Mouse (Mus musculus): ENCODE data around the gene Lmtk2.

The Lmtk2 gene

DNA sequence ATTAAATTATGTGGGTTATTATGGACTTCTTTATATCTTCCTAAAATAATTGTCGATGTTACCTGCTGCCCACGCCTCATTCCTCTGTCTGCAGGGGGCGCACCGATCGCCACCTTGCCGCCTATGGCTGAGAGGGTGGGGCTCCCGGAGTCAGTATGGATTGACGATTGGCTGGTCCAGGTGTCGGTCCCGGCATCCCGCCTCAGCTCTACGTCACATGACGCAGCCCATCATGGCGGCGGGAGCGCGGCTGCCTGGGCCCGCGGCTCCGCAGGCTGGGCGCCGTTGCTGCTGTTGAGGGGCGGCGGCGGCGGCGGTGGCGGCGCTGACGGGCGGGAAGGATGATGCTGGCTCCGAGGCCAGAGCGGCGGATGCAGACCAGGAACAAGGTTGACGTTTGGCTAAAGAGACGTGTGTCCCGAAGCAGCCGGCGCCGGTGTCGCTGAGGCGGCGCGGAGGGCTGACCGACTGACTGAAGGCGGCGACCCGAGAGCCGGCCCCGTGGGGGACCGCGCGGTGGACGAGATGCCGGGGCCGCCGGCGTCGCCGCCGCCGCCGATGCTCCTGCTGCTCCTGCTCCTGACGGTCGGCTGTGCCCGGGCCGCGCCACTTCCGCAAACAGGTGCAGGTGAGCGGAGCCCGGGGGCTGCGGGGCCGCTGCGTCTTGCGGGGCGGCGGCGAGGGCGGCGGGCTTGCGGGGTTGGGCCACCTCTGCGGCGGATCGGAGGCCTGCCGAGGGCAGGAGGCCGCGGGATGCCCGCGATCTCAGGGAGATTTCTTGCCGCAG lies at the start of gene Lmtk2:
TSS of gene Lmtk2 (plus strand) at position 288 of the 787 bp plus-strand sequence.
- DNase-seq (ENCODE audit: low spot score) = peak; percentile 98

DNA sequence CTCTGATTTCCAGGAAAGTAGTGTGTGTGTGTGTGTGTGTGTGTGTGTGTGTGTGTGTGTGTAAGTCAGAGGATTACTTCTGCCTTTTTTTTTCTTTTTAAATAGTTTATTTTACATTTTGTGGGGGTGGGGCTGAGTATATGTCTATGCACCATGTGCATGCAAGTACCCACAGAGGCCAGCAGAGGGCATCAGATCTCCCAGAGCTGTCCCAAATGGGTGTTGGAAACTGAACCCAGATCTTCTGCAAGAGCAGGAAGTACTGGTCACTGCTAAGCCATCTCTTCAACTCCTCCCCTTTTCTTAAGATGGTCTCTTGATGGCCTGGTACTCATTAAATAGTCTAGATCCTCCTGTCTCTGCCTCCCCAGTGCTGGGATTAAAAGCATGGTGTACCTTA lies 49.0 kb upstream of the Lmtk2 start:
- DNase-seq (ENCODE audit: low spot score) = no peak

DNA sequence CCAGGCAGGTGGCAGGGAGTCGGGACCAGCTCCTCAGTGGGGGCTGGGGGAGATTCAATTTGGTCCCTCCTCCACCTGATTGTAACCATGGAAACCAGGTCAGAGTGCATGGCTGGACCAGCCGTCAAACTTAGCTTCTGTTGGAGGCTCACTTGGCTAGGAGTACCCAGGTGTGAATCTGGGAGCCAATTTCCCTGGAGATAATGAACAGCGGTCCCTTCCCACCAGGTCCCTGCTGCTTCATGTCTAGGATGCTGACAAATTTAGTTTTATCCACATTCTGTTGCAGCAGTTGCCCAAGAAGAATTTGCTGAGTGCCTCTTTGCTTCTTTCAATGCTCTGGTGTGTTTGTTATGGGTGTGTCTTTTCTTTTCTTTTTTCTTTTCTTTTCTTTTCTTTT lies 46.8 kb upstream of the Lmtk2 start:
- no peak for DNase-seq (ENCODE audit: low spot score)

DNA sequence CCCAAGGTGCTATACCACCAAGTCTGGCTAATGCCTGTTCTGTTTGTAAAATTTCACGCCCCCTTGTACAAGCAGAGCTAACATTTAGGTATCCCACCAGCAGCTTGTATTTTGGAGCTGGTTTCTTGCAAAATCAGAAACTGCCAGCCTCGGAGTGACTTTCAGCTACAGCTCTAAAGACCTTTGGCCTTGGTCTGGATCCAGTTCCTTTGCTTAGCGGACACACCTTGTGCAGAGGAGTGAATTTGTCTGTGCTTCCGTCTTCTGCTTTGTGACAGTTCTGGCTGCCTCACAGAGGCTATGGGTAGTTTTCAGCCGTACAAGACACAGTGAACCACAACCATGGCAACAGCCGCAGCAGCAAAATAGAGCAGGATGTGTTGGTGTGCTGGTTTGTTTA lies 45.9 kb upstream of the Lmtk2 start:
- no peak for DNase-seq (ENCODE audit: low spot score)

- DNase-seq (ENCODE audit: low spot score) = no peak
These were observed 36.1 kb upstream of the Lmtk2 start for GRCm38 (mm10) chr5:144064093-144064492.

DNA sequence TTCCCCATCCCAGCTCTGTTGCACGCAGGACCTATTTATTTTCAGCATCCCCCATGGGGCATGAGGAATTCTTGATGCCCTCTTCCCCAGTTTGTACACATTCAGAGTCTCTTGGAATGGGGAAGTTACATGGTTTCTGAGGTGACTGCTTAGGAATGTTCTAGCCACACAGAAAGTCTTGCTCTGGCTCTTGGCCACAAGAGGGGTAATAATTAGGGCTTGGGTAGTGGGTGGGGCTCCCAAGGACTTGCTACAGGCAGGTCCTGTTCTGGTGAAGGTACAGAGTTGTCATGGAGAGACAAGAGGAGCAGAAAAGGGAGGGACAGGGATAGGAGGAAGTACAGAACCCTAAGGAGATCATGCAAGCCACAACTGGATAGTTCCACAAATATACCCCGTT lies 34.2 kb upstream of the Lmtk2 start:
- DNase-seq (ENCODE audit: low spot score) = no peak

- DNase-seq (ENCODE audit: low spot score) = no peak
These were observed 30.2 kb upstream of the Lmtk2 start for GRCm38 (mm10) chr5:144070064-144070463.

- no peak for DNase-seq (ENCODE audit: low spot score)
These were observed 29.0 kb upstream of the Lmtk2 start for GRCm38 (mm10) chr5:144071249-144071648.

DNA sequence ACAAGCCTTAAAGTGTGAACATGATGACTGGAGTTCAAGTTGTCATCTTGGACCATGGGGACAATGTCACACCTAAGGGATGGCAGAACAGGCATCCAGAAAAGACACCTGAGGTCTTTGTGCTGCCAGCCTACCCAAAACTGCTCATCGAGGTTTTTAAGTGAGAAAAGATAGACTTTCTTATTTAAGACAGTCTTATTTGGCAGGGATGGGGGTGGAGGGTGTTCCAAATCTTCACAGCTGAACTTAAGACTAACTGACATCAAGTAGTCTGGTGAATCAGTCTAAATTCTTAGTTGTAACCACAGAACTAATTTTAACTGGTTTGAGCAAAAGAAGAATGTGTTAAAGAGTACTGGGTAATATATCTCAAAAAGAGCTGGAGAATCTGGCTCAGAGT lies 22.7 kb upstream of the Lmtk2 start:
- DNase-seq (ENCODE audit: low spot score) = no peak

DNA sequence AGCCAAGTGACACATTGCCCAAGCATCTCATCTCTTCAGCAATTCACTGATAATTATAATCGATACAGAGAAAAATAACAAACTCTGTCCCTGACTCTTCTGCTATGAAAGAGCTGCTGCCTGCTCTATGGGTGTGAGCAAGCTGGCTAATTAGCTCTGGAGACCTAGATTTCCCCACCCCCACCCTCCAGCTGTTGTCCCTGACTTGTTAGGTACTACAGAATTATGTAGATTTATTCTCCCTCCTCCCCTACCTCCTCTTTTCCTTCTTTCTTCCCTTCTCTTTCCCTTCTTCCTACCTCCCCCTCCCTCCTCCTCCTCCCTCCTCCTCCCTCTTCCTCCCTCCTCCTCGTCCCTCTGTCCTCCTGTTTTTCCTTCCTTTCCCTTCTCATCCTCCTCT lies 19.4 kb upstream of the Lmtk2 start:
- DNase-seq (ENCODE audit: low spot score) = no peak

GRCm38 (mm10) chr5:144082006-144082405 lies 18.2 kb upstream of the Lmtk2 start:
- DNase-seq (ENCODE audit: low spot score) = no peak

DNA sequence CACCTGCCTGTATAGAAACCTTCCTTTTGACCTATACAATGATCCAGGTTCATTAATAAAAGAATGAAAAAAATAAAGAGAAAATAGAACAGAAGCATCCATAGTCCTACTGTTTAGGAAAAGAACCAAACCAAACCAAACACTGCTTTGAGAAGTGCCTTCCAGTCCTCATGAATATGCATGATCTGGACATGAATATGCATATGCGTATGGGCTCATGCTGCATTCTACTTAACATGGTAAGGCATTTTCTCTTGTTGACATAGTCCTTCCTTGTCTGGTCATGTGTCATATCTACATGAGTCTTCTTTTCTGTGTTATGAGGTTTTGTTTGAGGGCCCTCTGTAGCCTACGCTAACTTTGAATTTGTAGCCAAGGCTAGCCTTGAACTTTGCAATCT lies 16.7 kb upstream of the Lmtk2 start:
- DNase-seq (ENCODE audit: low spot score) = no peak

- no peak for DNase-seq (ENCODE audit: low spot score)
These were observed 16.0 kb upstream of the Lmtk2 start for GRCm38 (mm10) chr5:144084271-144084670.

GRCm38 (mm10) chr5:144085696-144086095 lies 14.5 kb upstream of the Lmtk2 start:
- no peak for DNase-seq (ENCODE audit: low spot score)

GRCm38 (mm10) chr5:144086494-144086893 lies 13.7 kb upstream of the Lmtk2 start:
- DNase-seq (ENCODE audit: low spot score) = no peak

DNA sequence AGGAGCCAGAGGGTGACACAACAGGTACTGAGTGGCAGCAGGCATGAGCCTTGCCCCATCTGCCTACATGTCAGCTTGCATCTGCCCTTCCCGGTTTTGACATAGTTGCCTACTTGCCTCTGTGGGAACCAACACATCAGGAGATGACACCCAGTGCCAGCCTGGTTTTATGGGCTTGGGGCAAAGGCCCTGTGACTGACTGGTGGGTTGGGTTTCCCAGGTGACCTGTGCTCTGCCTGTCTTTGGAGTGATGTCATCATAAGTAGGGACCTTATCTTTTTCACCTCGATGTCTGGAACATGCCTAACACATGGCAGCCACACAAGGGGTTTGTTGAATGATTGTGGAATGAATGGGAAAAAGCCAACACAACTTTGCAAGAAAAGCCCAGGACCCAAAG lies 11.9 kb upstream of the Lmtk2 start:
- no peak for DNase-seq (ENCODE audit: low spot score)

- DNase-seq (ENCODE audit: low spot score) = no peak
These were observed 4.7 kb upstream of the Lmtk2 start for GRCm38 (mm10) chr5:144095461-144095970.

DNA sequence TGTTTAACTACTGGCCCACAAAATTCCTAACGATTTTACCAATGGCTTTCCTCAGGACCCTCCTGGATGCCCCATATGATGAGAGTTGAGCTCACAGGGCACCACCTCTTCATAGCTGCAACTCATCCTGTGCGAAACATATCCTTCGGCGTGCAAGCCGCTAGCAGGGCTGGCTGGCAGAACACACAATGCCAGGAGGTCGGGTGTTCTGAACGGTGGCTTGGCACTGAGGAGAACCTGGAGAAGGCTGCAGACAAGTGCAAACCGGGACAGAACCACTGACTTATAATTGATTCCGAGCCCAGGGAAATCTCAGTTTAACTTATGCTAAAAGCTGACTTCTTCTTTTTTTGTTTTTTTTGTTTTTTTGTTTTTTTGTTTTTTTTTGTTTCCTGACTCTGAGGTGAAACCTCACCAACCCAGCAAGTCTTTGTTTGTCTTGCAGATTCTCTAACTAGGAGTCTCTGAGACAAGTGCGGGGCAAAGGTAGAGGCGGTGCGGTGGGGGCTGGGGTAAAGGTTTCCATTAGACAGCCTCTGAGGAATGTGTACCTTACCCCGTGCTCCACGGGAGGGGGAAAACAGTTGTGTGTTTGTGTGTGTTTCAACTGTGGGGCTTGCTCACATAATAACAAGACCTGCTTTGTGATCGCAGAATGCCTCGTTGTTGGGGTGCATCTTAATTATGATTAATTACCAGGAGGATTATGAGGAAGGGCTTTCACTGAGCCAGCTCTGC lies 2.2 kb upstream of the Lmtk2 start:
- no peak for DNase-seq (ENCODE audit: low spot score)

DNA sequence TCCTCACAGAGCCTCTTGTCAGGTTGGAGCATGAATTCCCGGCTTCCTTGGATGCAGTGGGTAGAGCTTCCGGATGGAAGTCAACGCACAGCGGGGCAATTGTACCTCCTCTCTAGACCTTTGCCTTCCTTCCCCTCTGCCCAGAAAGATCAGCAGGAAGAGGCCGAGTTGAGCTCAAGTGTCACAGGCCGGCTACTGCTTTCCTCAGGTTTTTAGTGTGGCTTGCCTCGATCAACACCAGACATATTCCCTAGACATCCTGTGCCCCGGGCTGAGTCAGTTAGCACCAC lies 1.7 kb upstream of the Lmtk2 start:
- DNase-seq (ENCODE audit: low spot score) = no peak

DNA sequence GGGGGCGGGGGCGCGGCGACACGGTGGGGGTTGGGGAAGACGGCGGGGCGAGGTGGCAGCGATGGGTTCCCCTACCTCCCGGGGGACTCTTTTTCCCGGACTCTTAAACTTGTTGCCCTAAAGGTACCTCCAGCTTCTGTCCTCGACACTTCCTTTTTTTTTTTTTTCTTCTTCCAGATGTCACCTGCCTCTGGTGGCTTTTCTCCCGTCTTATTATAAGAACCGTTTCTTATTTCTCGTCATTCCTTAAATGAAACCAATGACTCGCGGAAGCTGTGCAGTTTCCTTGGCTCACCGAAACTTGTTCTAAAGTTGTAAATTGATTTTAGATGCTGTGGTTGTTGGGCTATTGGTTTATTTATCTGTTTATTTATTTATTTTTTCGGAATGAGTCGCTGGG lies 712 bp downstream of the Lmtk2 start:
- no peak for DNase-seq (ENCODE audit: low spot score)

DNA sequence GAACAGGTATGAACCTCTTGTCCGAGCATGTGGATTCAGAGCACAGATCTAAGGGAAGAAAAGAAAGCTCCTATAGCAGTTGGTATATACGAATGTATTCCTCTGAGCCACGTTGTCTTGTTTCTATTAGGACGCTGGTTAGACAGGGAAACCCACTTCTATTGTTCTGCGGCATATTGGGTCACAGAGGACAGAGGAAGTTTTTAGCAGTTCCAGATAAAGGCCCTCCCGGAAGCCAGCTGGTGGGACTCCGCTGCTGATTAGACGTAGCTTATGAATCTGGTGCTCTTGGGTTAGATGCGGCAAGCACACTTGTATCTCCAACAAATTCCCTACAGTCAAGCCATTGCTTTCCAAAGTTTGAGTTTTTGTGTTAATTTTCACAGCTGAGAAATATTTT lies 4.8 kb downstream of the Lmtk2 start:
- DNase-seq (ENCODE audit: low spot score) = no peak

DNA sequence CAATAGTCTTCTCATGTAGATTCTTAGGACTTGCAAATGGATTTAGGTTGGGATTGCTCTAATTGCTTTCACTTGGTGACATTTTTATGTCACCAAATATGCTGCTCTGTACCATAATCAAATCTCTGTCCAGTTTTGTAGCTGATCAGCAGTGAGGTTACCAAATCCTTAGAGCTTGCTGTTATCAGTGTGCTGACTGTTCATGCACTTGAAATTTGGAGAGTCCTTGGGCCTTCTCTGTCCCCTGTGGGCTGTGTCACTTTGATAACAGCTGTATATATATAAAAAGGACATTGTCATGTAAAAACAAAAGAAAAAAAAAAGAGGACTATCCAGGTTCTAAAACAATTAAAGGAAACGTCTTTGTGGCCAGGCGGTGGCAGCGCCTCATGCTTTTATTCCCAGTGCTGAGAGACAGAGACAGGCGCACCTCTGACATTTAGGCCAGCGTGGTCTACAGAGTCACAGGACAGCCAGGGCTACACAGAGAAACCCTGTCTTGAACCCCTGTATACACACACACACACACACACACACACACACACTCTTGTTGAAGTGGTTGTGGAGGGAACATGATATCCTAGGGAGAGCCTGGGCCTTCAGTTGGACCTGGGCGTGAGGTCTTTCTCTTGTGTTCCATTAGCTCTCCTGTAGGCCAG lies 5.4 kb downstream of the Lmtk2 start:
- no peak for DNase-seq (ENCODE audit: low spot score)

- no peak for DNase-seq (ENCODE audit: low spot score)
These were observed 5.9 kb downstream of the Lmtk2 start for GRCm38 (mm10) chr5:144106130-144106510.
